Mouse (Mus musculus) neural tube, embryonic 15.5 days (tissue): ENCODE results near the gene Cep83. TPM values are rescaled to one million over a fixed set of nuclear protein-coding genes. Genes with fewer than 3 reads are reported as not detected.
"Not testable (repeated sequence)": the region's sequence is repeated elsewhere in the genome, so short reads cannot be mapped to it uniquely, and the experiment has no call there.

Source experiments
- ATAC-seq: fragments of 200-750 bp; cut with Nextera tagmentation; 2 replicates; pipeline ENCODE4 v1.8.0; 2017; ENCODE audit warnings: mild to moderate bottlenecking, moderate TSS enrichment, moderate library complexity; ENCODE audit not compliant: low FRiP score
- H3K27ac ChIP-seq: fragments of 300-500 bp; sonication (generic); replicated peaks from 2 replicates; pipeline ENCODE4 v1.5.1; 2015; ENCODE audit warnings: mild to moderate bottlenecking, inconsistent platforms
- H3K27me3 ChIP-seq: fragments of 300-500 bp; sonication (generic); replicated peaks from 2 replicates; pipeline ENCODE4 v1.6.1; 2015; ENCODE audit warnings: inconsistent platforms
- H3K36me3 ChIP-seq: fragments of 300-500 bp; sonication (generic); 2 replicates; pipeline ENCODE4 v1.6.1; 2015; ENCODE audit warnings: inconsistent platforms
- H3K4me1 ChIP-seq: fragments of 300-500 bp; sonication (generic); 2 replicates; pipeline ENCODE4 v1.6.1; 2015; ENCODE audit warnings: inconsistent platforms
- H3K4me2 ChIP-seq: fragments of 300-500 bp; sonication (generic); 2 replicates; pipeline ENCODE4 v1.6.1; 2015; ENCODE audit warnings: inconsistent platforms, mild to moderate bottlenecking, moderate library complexity
- H3K4me3 ChIP-seq: fragments of 300-500 bp; sonication (generic); replicated peaks from 2 replicates; pipeline ENCODE4 v1.5.1; 2015; ENCODE audit warnings: mild to moderate bottlenecking, inconsistent platforms
- H3K9ac ChIP-seq: fragments of 300-500 bp; sonication (generic); replicated peaks from 2 replicates; pipeline ENCODE4 v1.6.1; 2015; ENCODE audit warnings: mild to moderate bottlenecking, inconsistent platforms
- H3K9me3 ChIP-seq: fragments of 300-500 bp; sonication (generic); replicated peaks from 2 replicates; pipeline ENCODE4 v1.6.1; 2016; ENCODE audit warnings: inconsistent platforms
- WGBS: fragments of 180-500 bp; shearing (Covaris S2); methylation state at CpG from one replicate; pipeline ENCODE4 v1.1.7; 2015; ENCODE audit warnings: mixed read lengths; 5-methylcytosine and 5-hydroxymethylcytosine counted together
- polyA plus RNA-seq: library from polyadenylated mRNA; unstranded; fragments of >200 nt; fragmentation: Nextera tagmentation; extraction: Ambion mirVana; gene quantifications from 2 replicates; pipeline ENCODE4 v1.2.1, GENCODE M21; 2015

Cep83 gene
- polyA plus RNA-seq, 1 experiment from 2014 or later: 21.9 TPM

DNA sequence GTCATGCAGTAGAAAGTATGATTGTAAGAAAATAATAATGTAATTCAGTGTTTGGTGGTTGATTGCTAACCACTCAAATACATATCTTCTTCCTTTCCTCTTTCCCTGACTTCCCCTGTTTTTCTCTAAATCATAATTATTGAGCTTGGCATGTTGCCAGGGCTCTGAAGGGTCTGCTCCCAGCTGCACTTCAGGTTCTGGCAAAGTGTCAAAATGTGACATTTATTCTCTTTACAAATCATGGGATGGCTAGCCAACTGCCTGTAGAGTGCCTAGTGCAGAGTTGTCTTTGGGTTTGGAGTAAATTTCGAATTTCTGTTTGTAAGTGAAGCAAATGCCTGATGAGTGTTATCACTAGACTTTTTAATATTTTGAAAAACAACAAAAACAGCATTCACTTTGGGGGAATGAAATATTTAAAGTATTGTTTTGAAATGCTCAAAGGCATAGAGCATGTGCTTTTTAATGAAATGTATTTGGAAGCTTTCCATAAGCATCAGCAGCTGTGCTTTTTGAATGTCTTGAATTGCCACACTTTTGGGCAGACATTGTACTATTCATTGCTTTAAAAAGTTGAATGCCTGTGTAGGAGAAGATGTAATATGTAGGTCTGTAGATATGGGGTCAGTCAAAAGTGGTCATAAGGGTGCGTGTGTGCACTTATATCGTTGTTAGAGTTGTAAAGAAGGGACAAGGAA is 21.3 kb downstream of the Cep83 start:
- no peak overlapping the region for H3K4me2 ChIP-seq
- no peak for ATAC-seq

DNA sequence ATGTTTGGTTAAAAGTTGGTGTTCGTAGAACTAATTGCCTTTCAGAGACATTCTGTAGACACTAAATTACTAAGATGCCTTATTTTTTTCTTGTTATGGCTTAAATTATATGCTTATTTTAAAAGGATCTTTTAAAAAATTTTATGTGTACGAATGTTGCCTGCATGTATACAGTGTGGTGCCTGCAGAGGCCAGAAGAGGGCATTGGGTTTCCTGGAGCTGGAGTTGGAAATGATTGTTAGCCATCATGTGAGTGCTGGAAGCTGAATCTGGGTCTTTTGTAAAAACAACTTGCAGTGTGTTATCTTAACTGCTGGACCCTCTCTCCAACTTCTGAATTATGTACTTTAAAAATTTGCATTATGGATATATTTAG is 21.9 kb downstream of the Cep83 start:
- Histone ChIP-seq H3K9me3 (no peaks in the 10 kb centered on the region), H3K4me2 (no peak overlapping the region), H3K9ac (no peak overlapping the region), H3K27ac (no peak overlapping the region), H3K27me3 (no peaks in the 10 kb centered on the region), H3K36me3 (no peaks in the 10 kb centered on the region), H3K4me3 (no peak overlapping the region), H3K4me1 (0 out of 2 replicates have a peak, but pooled peaks cover 5% of the 10 kb centered on the region)
- 91% methylated on average over 2 of the region's 2 CpGs for WGBS
- no peak for ATAC-seq

More for the DNA sequence above, 21.3 kb downstream of the Cep83 start:
- H3K9ac ChIP-seq: no peak overlapping the region
- no peak overlapping the region for H3K4me3 ChIP-seq
- H3K27me3 ChIP-seq: no peaks in the 10 kb centered on the region
- H3K27ac ChIP-seq: no peak overlapping the region
- H3K9me3 ChIP-seq: no peaks in the 10 kb centered on the region
- 0 out of 2 replicates have a peak, but pooled peaks cover 5% of the 10 kb centered on the region for H3K4me1 ChIP-seq
- no peaks in the 10 kb centered on the region for H3K36me3 ChIP-seq
- 72% methylated on average over 3 of the region's 3 CpGs for WGBS

DNA sequence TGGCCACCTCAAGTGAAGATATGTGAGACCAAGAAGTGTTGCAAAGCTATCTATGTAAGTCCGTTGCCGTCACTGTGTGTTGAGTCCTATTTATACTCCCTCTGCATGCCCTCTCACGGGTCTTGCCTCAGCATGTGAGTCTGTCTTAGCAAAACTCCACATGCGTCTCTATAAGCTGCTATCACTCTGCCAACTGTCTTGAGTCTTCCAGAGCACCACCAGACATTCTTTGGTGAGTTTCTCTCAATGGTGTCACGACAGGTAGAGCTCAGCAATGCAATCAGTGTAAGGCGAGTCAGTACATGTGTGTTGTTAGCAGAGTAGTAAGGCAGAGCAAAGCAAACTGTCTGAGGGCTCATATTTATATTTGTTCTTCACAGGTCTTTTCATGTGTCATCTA is 31.8 kb downstream of the Cep83 start:
- H3K4me3 ChIP-seq: no peak overlapping the region
- no peak overlapping the region for H3K4me2 ChIP-seq
- H3K9ac ChIP-seq: no peak overlapping the region
- H3K27me3 ChIP-seq: no peaks in the 10 kb centered on the region
- H3K4me1 ChIP-seq: no peaks in the 10 kb centered on the region
- no peak for ATAC-seq
- no peak overlapping the region for H3K27ac ChIP-seq
- no peaks in the 10 kb centered on the region for H3K36me3 ChIP-seq
- WGBS: 95% methylated on average over 6 of the region's 6 CpGs
- no peaks in the 10 kb centered on the region for H3K9me3 ChIP-seq

DNA sequence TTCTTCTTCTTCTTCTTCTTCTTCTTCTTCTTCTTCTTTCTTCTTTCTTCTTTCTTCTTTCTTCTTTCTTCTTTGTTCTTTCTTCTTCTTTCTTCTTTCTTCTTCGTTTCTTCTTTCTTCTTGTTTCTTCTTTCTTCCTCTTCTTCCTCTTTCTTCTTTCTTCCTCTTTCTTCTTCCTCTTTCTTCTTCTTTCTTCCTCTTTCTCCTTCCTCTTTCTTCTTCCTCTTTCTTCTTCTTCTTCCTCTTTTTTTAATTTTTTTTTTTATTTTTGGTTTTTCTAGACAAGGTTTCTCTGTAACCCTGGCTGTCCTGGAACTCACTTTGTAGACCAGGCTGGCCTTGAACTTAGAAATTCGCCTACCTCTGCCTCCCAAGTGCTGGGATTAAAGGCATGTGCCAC is 39.6 kb downstream of the Cep83 start:
- H3K9me3 ChIP-seq, H3K4me2 ChIP-seq, H3K27me3 ChIP-seq, H3K4me3 ChIP-seq, H3K36me3 ChIP-seq, H3K9ac ChIP-seq, H3K4me1 ChIP-seq, ATAC-seq, H3K27ac ChIP-seq: not testable (repeated sequence)
- 90% methylated on average over 2 of the region's 2 CpGs for WGBS

DNA sequence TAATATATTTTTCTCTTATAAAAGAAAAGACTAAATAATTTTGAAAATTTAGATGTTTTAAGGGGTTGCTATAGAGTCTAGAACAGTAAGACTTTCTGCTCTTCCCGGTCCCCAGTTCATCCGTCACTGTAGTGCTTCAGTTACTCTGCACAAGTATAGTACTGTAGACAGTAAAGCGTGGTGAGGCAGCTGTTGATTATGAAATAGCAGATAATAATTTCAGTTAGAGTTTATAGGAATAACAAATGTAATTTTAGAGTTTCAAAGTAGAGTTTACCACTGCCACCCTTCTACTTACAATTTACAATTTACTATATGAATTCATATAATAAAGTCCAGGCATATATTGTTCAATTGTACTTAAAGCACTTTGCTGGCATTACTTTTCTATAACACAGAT is 42.0 kb downstream of the Cep83 start:
- H3K36me3 ChIP-seq: 0 out of 2 replicates have a peak, but pooled peaks cover 4% of the 10 kb centered on the region
- no peaks in the 10 kb centered on the region for H3K4me1 ChIP-seq
- H3K9me3 ChIP-seq: no peaks in the 10 kb centered on the region
- H3K27ac ChIP-seq: no peak overlapping the region
- no peak overlapping the region for H3K9ac ChIP-seq
- no peak for ATAC-seq
- H3K4me3 ChIP-seq: no peak overlapping the region
- WGBS: 98% methylated on average over 3 of the region's 3 CpGs
- H3K27me3 ChIP-seq: no peaks in the 10 kb centered on the region
- no peak overlapping the region for H3K4me2 ChIP-seq

DNA sequence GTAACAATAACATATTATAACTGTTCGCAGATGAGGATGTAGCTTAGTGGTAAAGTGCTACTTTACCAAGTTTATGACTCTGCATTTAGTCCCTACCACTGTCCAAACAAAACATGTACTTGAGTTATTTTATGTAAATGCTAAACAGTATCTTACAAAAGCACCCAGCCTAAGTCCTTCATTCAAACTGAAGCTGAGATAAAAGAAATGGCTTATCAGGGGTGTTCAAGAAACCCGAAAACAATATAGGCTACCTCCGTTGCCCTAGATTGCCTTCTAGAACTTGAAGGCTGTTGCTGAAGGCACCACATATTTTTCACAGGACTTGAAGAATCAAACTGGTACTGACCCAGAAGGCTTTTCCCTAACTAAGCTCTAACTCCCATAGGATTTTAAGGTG is 46.4 kb downstream of the Cep83 start:
- Histone ChIP-seq H3K36me3 (no peaks in the 10 kb centered on the region), H3K27ac (no peak overlapping the region), H3K9me3 (no peaks in the 10 kb centered on the region), H3K4me2 (no peak overlapping the region), H3K4me1 (no peaks in the 10 kb centered on the region), H3K27me3 (no peaks in the 10 kb centered on the region), H3K9ac (no peak overlapping the region), H3K4me3 (no peak overlapping the region)
- WGBS: 96% methylated on average over 3 of the region's 3 CpGs
- no peak for ATAC-seq

DNA sequence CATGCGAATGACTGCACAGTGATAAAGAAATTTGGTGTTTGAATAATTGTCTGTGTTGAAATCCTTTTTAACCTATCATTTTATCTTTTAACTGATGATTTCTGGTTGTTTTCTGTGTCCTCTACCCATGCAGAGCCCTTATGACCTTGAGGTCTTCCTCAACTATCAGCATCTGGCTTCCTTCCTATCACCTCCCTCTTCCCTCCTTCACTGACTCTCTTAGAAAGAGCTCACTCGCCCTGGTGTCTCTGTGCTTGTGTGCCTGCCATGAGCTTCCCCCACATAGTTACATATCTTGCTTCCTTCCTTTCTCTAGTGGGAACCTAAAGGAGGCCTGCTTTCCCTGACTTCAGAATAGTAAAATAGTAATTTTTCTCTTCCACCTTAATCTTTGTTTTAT is 51.8 kb downstream of the Cep83 start:
- Histone ChIP-seq H3K4me1 (no peaks in the 10 kb centered on the region), H3K27me3 (no peaks in the 10 kb centered on the region), H3K36me3 (no peaks in the 10 kb centered on the region), H3K27ac (no peak overlapping the region), H3K4me3 (no peak overlapping the region), H3K9ac (no peak overlapping the region), H3K9me3 (no peaks in the 10 kb centered on the region), H3K4me2 (no peak overlapping the region)
- no peak for ATAC-seq
- WGBS: 80% methylated on average over 2 of the region's 2 CpGs

DNA sequence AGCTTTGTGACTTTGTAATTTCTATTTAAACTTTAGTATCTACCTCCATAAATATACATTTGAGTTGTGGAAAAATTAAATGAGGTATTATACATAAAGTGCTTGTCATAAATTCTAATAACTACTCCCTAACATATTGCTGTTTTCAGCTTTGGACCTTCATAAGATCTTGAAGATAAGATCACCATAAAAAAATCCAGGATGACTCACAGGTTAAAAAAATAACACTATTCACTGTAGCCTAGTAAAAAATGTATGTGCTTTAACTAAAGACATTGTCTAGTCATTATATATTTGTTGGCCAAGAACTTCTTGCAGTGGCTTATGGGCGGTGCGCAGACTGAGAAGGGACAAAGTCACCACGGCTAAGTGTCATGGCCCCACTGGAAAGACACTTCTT is 53.0 kb downstream of the Cep83 start:
- no peak for ATAC-seq
- Histone ChIP-seq H3K27ac (no peak overlapping the region), H3K36me3 (no peaks in the 10 kb centered on the region), H3K27me3 (no peaks in the 10 kb centered on the region), H3K4me2 (no peak overlapping the region), H3K9me3 (no peaks in the 10 kb centered on the region), H3K4me3 (no peak overlapping the region), H3K9ac (no peak overlapping the region), H3K4me1 (no peaks in the 10 kb centered on the region)
- 97% methylated on average over 3 of the region's 3 CpGs for WGBS

DNA sequence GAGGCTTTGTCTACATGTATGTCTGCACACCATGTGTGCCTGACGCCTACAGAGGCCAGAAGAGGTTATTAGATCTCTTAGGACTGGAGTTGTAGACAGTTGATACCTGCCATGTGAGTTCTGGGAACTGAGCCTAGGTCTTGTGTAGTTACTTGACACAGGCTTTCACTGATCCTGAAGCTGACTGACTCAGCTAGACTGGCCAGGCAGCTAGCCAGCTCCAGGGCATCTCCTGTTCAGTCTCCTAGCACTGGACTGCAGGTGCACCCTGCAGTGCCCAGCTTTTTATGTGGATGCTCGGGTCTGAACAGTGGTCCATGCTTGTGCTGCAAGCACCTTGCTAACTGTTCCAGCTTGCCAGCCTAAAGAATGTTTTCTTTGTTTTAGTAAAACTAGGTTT is 58.6 kb downstream of the Cep83 start:
- 70% methylated on average over 2 of the region's 2 CpGs for WGBS
- H3K9ac ChIP-seq: no peak overlapping the region
- no peak overlapping the region for H3K4me2 ChIP-seq
- no peaks in the 10 kb centered on the region for H3K4me1 ChIP-seq
- H3K27me3 ChIP-seq: no peaks in the 10 kb centered on the region
- no peak for ATAC-seq
- H3K9me3 ChIP-seq: no peaks in the 10 kb centered on the region
- H3K27ac ChIP-seq: no peak overlapping the region
- H3K36me3 ChIP-seq: peaks cover 4% of the 10 kb centered on the region; the same call in 1 of the 2 replicates
- H3K4me3 ChIP-seq: no peak overlapping the region

DNA sequence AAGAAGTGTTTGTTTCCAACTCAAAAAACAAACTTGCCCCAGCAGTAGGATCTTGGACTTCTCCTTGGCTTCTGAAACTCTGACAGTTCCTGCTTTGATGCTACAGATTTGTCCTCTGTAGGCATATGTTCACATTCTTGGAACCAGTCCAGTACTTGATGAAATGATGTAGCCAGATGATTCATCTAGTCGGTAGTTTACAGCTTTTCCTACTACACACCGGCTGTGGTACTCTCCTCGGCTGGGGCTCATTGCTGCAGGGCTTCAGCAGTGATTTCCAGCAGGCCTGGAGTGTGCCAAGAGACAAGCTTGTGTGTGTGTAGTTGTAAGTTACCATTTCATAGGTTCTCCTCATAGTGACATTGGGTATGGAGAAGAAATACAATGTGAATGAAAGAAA is 83.0 kb downstream of the Cep83 start:
- ATAC-seq: no peak
- H3K4me3 ChIP-seq: no peak overlapping the region
- H3K27me3 ChIP-seq: no peaks in the 10 kb centered on the region
- no peaks in the 10 kb centered on the region for H3K4me1 ChIP-seq
- WGBS: 43% methylated on average over 3 of the region's 3 CpGs
- no peaks in the 10 kb centered on the region for H3K9me3 ChIP-seq
- no peak overlapping the region for H3K27ac ChIP-seq
- no peak overlapping the region for H3K9ac ChIP-seq
- H3K4me2 ChIP-seq: no peak overlapping the region
- peaks cover 3% of the 10 kb centered on the region; the same call in 1 of the 2 replicates for H3K36me3 ChIP-seq

DNA sequence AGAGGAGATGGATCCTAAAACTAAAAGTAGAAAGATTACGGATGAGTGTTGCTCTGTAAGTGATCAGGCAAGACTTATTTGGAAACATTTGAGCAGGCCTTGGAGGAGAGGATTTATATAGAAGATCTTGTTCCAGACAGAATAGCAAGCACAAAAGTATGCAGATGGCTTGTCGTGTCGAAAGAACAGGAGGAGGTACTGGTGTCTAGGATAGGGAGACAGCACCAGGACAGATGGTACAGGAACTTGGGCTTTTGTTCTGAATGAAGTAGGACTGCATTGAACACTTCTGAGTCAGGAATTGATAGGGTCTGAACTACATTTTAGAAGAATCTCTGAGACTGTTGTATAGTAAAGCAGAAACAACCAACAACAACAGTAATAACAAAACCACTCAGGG is 89.1 kb downstream of the Cep83 start:
- Histone ChIP-seq H3K36me3 (0 out of 2 replicates have a peak, but pooled peaks cover 9% of the 10 kb centered on the region), H3K4me3 (no peak overlapping the region), H3K9ac (no peak overlapping the region), H3K27ac (no peak overlapping the region), H3K4me2 (no peak overlapping the region), H3K4me1 (no peaks in the 10 kb centered on the region), H3K27me3 (no peaks in the 10 kb centered on the region), H3K9me3 (no peaks in the 10 kb centered on the region)
- 91% methylated on average over 3 of the region's 3 CpGs for WGBS
- no peak for ATAC-seq

DNA sequence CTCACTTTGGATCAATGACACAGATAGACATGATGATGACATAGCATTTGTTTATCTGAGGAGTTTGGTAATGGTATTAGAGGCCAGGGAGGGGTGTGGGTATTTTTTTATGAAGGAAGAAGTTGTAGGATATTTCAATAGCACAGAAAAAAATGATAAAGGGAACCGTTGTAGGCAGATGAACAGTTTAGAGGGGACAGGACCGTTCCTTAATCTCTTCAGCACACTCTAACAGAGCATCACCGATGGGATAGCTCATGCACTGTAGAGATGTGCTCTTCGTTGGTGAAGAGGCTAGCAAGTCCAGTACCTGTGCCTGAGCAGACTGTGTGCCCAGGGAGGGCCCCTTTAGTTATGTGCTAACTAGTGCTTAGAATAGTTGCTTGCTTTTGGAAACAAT is 90.9 kb downstream of the Cep83 start:
- WGBS: 96% methylated on average over 4 of the region's 4 CpGs
- no peak overlapping the region for H3K27ac ChIP-seq
- H3K36me3 ChIP-seq: 0 out of 2 replicates have a peak, but pooled peaks cover 9% of the 10 kb centered on the region
- no peak overlapping the region for H3K9ac ChIP-seq
- H3K27me3 ChIP-seq: no peaks in the 10 kb centered on the region
- no peak for ATAC-seq
- H3K4me2 ChIP-seq: no peak overlapping the region
- H3K4me3 ChIP-seq: no peak overlapping the region
- H3K4me1 ChIP-seq: no peaks in the 10 kb centered on the region
- H3K9me3 ChIP-seq: no peaks in the 10 kb centered on the region
